Mouse (Mus musculus) forebrain, embryonic 12.5 days (tissue): ENCODE measurements around the gene Tango2. TPM values are rescaled to one million over a fixed set of nuclear protein-coding genes. Genes with fewer than 3 reads are reported as not detected.

Experiments
- ATAC-seq: fragments of 200-750 bp; cut with Nextera tagmentation; 2 replicates; pipeline ENCODE4 v1.8.0; 2017; ENCODE audit warnings: moderate TSS enrichment; ENCODE audit not compliant: low FRiP score
- H3K27ac ChIP-seq: fragments of 300-500 bp; sonication (generic); 2 replicates; pipeline ENCODE4 v1.5.1; 2016; ENCODE audit warnings: mild to moderate bottlenecking
- H3K27me3 ChIP-seq: fragments of 300-500 bp; sonication (generic); 2 replicates; pipeline ENCODE4 v1.6.1; 2016; ENCODE audit warnings: mild to moderate bottlenecking
- H3K36me3 ChIP-seq: fragments of 300-500 bp; sonication (generic); replicated peaks from 2 replicates; pipeline ENCODE4 v1.6.1; 2016; ENCODE audit warnings: mild to moderate bottlenecking
- H3K4me1 ChIP-seq: fragments of 300-500 bp; sonication (generic); 2 replicates; pipeline ENCODE4 v1.6.1; 2016
- H3K4me2 ChIP-seq: fragments of 300-500 bp; sonication (generic); 2 replicates; pipeline ENCODE4 v1.6.1; 2016; ENCODE audit warnings: mild to moderate bottlenecking, moderate library complexity
- H3K4me3 ChIP-seq: fragments of 300-500 bp; sonication (generic); replicated peaks from 2 replicates; pipeline ENCODE4 v1.5.1; 2016; ENCODE audit warnings: mild to moderate bottlenecking
- H3K9ac ChIP-seq: fragments of 300-500 bp; sonication (generic); 2 replicates; pipeline ENCODE4 v1.6.1; 2016; ENCODE audit warnings: mild to moderate bottlenecking
- H3K9me3 ChIP-seq: fragments of 300-500 bp; sonication (generic); 2 replicates; pipeline ENCODE4 v1.6.1; 2016
- WGBS: fragments of 180-500 bp; shearing (Covaris S2); methylation state at CpG from one replicate; pipeline ENCODE4 v1.1.7; 2016; 5-methylcytosine and 5-hydroxymethylcytosine counted together
- polyA plus RNA-seq: library from polyadenylated mRNA; unstranded; fragments of >200 nt; fragmentation: Nextera tagmentation; extraction: Ambion mirVana; gene quantifications from 2 replicates; pipeline ENCODE4 v1.2.1, GENCODE M21; 2016

Gene Tango2
- polyA plus RNA-seq, 1 experiment from 2014 or later = 41.5 TPM

DNA sequence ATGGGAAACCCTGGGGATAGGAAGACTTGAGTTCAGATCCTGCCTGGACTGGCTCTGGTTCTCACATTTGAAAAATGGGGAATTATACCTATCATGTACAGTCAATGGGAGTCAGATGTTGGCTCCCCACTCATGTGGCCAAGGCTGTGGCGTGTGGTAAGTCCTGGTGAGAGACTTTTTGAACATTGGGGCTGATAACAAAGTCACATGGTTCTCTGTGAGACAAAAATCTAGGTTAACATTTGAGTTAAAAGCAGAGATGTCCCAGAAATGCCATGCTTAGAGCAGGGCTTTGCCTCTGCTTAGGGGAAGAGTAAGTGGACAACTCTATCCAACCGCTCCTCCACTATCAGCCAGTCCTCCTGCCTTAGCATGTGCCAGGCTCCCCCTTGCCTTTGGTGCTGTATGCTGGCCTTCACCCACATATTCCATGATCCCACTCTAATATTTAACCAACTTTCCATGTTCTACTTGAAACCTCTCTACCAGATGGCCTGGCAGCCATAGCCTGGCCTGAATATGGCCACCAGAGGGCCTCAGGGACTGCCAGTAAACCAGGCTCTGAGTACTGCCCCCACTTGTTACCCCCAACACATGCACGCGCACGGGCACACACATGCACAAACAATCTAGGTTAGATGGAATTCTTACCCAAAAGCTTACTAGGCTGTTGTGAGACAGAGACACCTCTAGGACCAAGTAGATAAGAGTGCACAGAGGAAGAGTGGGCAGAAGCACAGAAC, 3.6 kb upstream of the Tango2 start:
- H3K9me3 ChIP-seq = no peaks in the 10 kb centered on the region
- peaks cover 12% of the 10 kb centered on the region; the same call in 1 of the 2 replicates for H3K27me3 ChIP-seq
- H3K9ac ChIP-seq = no peak overlapping the region
- peaks cover 10% of the 10 kb centered on the region for H3K36me3 ChIP-seq
- WGBS = 59% methylated on average over 5 of the region's 5 CpGs
- ATAC-seq = no peak
- peaks cover 34% of the 10 kb centered on the region for H3K4me1 ChIP-seq
- no peak overlapping the region for H3K27ac ChIP-seq
- no peak overlapping the region for H3K4me2 ChIP-seq
- no peak overlapping the region for H3K4me3 ChIP-seq

DNA sequence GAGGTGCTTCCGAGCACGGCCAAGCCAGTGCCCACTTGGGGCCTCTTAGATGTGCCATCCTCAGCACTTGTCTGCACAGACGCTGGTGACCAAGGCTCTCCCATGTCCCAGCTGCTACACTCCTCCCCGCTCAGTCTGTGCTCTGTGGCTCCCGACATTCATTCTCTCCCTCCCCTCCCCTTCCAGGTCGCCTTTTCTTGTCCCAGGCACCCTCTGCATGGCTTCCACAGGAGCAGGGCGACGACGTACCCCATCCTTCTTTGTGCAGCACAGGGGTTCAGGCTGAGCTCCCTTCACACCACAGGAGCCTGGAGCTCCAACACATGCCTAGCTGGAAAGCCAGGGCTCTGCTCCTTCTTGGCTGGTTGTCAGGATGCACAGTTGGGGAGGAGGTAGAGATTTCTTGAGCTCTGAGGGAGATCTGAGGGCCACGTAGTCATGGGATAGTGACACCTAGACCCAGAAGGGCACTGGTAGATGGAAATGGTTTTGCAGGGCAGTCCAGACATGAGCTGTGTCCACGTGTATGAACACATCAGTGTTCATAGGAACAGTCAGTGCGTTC, 1.9 kb upstream of the Tango2 start:
- Histone ChIP-seq H3K9ac (no peak overlapping the region), H3K4me3 (no peak overlapping the region)
- no peak for ATAC-seq

GRCm38 (mm10) chr16:18348601-18349175, 785 bp upstream of the Tango2 start:
- under 1% methylated on average over 28 of the region's 28 CpGs for WGBS
- Histone ChIP-seq H3K36me3 (0 out of 2 replicates have a peak, but pooled peaks cover 5% of the 10 kb centered on the region), H3K9me3 (no peaks in the 10 kb centered on the region), H3K27ac (no peak overlapping the region), H3K4me1 (peaks cover 45% of the 10 kb centered on the region), H3K4me3 (peak overlapping the region; percentile 91), H3K27me3 (peaks cover 16% of the 10 kb centered on the region; the same call in 1 of the 2 replicates), H3K9ac (peak overlapping the region; percentile 79), H3K4me2 (peak overlapping the region; percentile 88)
- ATAC-seq = peak; percentile 7

More for the DNA sequence above, 1.9 kb upstream of the Tango2 start:
- peaks cover 10% of the 10 kb centered on the region for H3K36me3 ChIP-seq
- H3K4me2 ChIP-seq = peak overlapping the region; percentile 88
- peaks cover 39% of the 10 kb centered on the region for H3K4me1 ChIP-seq
- H3K27me3 ChIP-seq = peaks cover 16% of the 10 kb centered on the region; the same call in 1 of the 2 replicates
- 75% methylated on average over 12 of the region's 12 CpGs for WGBS
- H3K9me3 ChIP-seq = no peaks in the 10 kb centered on the region
- no peak overlapping the region for H3K27ac ChIP-seq

- H3K4me1 ChIP-seq = peaks cover 51% of the 10 kb centered on the region
- no peak overlapping the region for H3K4me3 ChIP-seq
- no peak overlapping the region for H3K4me2 ChIP-seq
- H3K9me3 ChIP-seq = no peaks in the 10 kb centered on the region
- peaks cover 12% of the 10 kb centered on the region; the same call in 1 of the 2 replicates for H3K27me3 ChIP-seq
- WGBS = 5% methylated on average over 3 of the region's 3 CpGs
- peak; percentile 35 for ATAC-seq
- no peaks in the 10 kb centered on the region for H3K36me3 ChIP-seq
- H3K27ac ChIP-seq = peak overlapping the region; percentile 15; the same call in 1 of the 2 replicates
- no peak overlapping the region for H3K9ac ChIP-seq
Measured at GRCm38 (mm10) chr16:18345243-18345642, 2.7 kb downstream of the Tango2 start.

GRCm38 (mm10) chr16:18343778-18344177, 4.1 kb downstream of the Tango2 start:
- Histone ChIP-seq H3K4me3 (peak overlapping the region; percentile 64), H3K9ac (peak overlapping the region; percentile 66), H3K4me2 (peak overlapping the region; percentile 78), H3K9me3 (no peaks in the 10 kb centered on the region), H3K36me3 (no peaks in the 10 kb centered on the region), H3K4me1 (peaks cover 45% of the 10 kb centered on the region), H3K27me3 (0 out of 2 replicates have a peak, but pooled peaks cover 4% of the 10 kb centered on the region), H3K27ac (peak overlapping the region; percentile 74)
- ATAC-seq = peak; percentile 91
- under 1% methylated on average over 38 of the region's 38 CpGs for WGBS

DNA sequence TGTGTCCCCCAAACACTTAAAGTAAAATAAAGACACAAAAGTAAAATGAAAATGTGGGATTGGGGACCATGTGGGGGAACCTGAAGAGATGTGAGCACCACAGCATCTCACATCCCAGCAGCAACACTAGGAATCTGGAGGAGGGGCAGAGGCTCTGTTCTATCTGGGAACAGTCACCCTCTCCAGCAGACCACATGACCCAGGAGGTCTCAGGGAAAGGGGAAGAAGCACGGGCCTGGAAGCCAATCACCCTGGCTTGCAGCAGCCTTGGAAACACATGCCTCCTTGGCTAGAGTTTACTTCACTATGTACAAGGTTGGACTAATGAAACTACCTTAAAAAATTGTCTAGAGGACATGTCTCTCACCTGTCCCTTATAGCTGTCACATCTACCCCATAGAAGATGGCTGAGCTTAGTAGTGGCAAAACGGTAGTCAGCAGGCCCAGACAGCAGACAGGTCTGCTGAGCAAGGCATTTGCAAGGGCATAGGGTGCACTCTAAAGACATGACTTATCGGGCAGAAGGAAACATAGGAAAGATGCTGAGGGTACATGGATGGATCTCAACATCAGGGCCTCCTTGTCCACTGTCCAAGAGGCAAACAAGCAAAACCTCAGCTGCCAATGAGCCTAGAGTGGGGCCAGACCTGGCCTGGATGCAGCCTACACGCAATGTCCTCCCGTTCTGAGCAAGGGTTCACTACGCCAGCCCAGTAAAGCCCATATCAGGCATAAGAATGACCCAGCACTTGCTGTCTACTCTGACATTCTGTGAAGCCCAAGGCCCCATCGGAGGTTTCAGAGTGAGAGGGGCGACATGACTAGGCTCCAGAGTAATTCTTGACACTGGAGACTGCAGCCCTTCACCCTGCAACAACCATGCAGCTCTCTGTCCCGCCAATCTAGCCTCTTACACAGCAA, 5.0 kb downstream of the Tango2 start:
- H3K4me3 ChIP-seq = peak overlapping the region; percentile 64
- 45% methylated on average over 9 of the region's 9 CpGs for WGBS
- H3K4me1 ChIP-seq = peaks cover 39% of the 10 kb centered on the region
- peaks cover 4% of the 10 kb centered on the region; the same call in 1 of the 2 replicates for H3K36me3 ChIP-seq
- 0 out of 2 replicates have a peak overlapping the region, but pooled peaks have one; percentile 74 for H3K27ac ChIP-seq
- H3K9ac ChIP-seq = peak overlapping the region; percentile 66
- H3K27me3 ChIP-seq = 0 out of 2 replicates have a peak, but pooled peaks cover 4% of the 10 kb centered on the region
- 0 out of 2 replicates have a peak, but pooled peaks have one; percentile 0 for ATAC-seq
- H3K9me3 ChIP-seq = no peaks in the 10 kb centered on the region
- peak overlapping the region; percentile 78 for H3K4me2 ChIP-seq

GRCm38 (mm10) chr16:18342076-18342475, 5.8 kb downstream of the Tango2 start:
- Histone ChIP-seq H3K4me2 (no peak overlapping the region; the same call in 1 of the 2 replicates), H3K4me3 (no peak overlapping the region), H3K4me1 (peaks cover 33% of the 10 kb centered on the region), H3K36me3 (peaks cover 4% of the 10 kb centered on the region; the same call in 1 of the 2 replicates), H3K27ac (no peak overlapping the region), H3K9ac (no peak overlapping the region), H3K9me3 (no peaks in the 10 kb centered on the region), H3K27me3 (0 out of 2 replicates have a peak, but pooled peaks cover 4% of the 10 kb centered on the region)
- WGBS = 72% methylated on average over 2 of the region's 2 CpGs
- no peak for ATAC-seq

DNA sequence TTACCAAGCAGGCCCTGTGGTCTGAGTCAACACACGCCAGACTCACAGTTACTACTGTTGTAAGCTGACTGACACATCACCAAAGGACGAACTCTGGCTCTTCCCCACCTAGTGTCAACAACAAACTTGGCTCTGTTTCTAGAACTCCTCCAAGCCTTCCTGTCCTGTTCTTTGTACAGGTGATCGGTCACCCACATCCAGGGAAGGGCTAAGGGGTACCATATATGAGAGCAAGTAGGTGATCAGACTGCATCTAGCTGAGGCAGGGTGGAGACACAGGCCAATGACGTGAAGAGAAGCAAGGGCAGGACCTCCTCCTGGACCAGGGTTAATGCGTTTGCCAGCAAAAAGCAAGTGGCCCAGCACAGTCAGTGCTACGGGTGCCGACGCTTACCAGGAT, 6.3 kb downstream of the Tango2 start:
- Histone ChIP-seq H3K9ac (no peak overlapping the region; the same call in 1 of the 2 replicates), H3K4me1 (peaks cover 33% of the 10 kb centered on the region), H3K27ac (no peak overlapping the region), H3K36me3 (peaks cover 4% of the 10 kb centered on the region; the same call in 1 of the 2 replicates), H3K4me2 (no peak overlapping the region), H3K9me3 (no peaks in the 10 kb centered on the region), H3K27me3 (0 out of 2 replicates have a peak, but pooled peaks cover 4% of the 10 kb centered on the region), H3K4me3 (no peak overlapping the region)
- ATAC-seq = no peak
- WGBS = 89% methylated on average over 8 of the region's 8 CpGs

DNA sequence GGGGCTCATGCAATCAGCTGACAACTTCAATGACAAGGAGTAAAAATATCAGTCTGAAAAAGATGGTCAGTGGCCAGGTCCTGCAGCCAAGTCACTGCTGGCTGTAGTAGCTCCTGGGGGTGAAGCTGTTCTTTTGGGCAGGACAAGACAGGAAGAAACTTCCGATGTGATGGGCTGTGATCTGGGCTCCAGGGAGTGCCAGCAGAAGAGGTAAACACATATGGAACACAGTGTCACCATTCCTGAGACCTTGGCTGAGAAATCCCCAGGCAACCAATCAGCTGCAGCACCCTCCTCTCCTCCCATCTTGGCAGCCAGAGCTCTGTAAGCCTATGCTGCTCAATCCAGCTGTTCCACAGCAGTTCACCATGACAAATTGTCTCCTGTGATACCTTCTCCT, 8.0 kb downstream of the Tango2 start:
- Histone ChIP-seq H3K27me3 (no peaks in the 10 kb centered on the region), H3K4me1 (peaks cover 27% of the 10 kb centered on the region), H3K36me3 (peaks cover 4% of the 10 kb centered on the region; the same call in 1 of the 2 replicates), H3K9ac (no peak overlapping the region), H3K4me3 (no peak overlapping the region), H3K4me2 (no peak overlapping the region), H3K27ac (no peak overlapping the region), H3K9me3 (no peaks in the 10 kb centered on the region)
- 78% methylated on average over 1 of the region's 1 CpGs for WGBS
- ATAC-seq = no peak

DNA sequence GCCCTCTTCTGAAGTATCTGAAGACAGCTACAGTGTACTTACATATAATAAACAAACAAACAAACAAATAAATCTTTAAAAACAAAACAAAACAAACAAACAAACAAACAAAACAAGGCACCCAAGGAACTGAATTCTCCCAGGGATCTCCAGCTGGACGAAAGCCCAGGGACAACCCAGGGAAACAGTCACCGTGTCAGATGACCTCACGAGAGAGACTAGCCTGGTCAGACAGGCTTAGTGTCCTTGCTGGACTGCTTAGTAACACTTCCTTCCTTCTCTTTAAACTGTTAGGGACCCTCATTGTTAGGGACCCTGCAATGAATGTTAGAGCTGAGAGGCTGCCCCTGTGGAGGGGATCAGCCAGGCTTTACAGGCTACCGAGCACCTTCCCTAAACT, 10.6 kb downstream of the Tango2 start:
- no peak overlapping the region for H3K4me2 ChIP-seq
- H3K27ac ChIP-seq = no peak overlapping the region
- no peaks in the 10 kb centered on the region for H3K27me3 ChIP-seq
- peaks cover 4% of the 10 kb centered on the region; the same call in 1 of the 2 replicates for H3K36me3 ChIP-seq
- ATAC-seq = no peak
- no peak overlapping the region for H3K4me3 ChIP-seq
- 88% methylated on average over 4 of the region's 4 CpGs for WGBS
- peaks cover 9% of the 10 kb centered on the region for H3K4me1 ChIP-seq
- no peak overlapping the region for H3K9ac ChIP-seq
- H3K9me3 ChIP-seq = no peaks in the 10 kb centered on the region

DNA sequence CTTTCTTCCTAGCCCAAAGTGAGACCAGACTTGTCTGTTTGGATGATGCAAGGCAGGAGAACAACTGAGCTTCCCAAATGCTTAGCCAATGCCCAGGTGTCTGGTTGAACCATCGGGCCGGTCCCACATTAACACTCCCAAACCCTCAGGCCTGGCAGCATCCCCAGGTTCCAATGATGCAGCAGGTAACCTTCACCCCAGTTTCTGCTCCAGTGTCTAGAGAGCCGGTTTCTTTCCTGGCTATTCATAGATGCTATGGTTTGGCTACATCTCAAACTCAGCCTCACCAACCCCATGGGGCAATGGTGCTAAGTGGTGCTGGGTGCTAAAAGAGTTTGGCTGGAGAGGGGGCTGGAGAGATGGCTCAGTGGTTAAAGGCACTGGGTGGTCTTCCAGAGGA, 11.9 kb downstream of the Tango2 start:
- ATAC-seq = no peak
- Histone ChIP-seq H3K9me3 (no peaks in the 10 kb centered on the region), H3K9ac (no peak overlapping the region), H3K4me1 (peaks cover 7% of the 10 kb centered on the region; the same call in 1 of the 2 replicates), H3K4me3 (no peak overlapping the region), H3K36me3 (peaks cover 4% of the 10 kb centered on the region; the same call in 1 of the 2 replicates), H3K27me3 (no peaks in the 10 kb centered on the region), H3K27ac (no peak overlapping the region), H3K4me2 (no peak overlapping the region)
- 98% methylated on average over 3 of the region's 3 CpGs for WGBS
